Mouse (Mus musculus) T-cell, adult 2 months (primary cell): ENCODE data around the gene Spats2.
A peak's percentile ranks its signal among the peaks of the same experiment; 100 is the strongest.
"Not testable (repeated sequence)": the region's sequence is repeated elsewhere in the genome, so short reads cannot be mapped to it uniquely, and the experiment has no call there.

Experiments used
- DNase-seq: peaks from one replicate; pipeline ENCODE4 v3.0.0; 2022; ENCODE audit warnings: low spot score

The Spats2 gene

DNA sequence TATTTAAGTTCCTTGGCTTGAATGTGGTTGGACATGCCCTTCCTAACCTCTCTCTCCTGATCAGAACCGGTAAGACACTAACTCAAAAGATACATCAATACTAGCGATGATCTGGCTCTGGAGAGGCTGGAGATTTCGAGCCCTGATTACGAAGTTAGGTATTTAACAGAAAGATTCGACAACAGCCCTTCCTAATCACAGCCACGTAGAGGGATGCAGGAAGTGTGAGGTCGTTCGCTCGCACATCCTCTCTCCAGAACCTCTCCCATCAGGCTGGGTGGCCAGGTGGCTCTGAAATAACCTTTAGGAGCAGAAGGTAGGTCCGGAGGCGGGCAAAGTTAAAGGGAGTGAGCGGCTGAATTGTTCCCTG lies at the start of gene Spats2:
Spats2 (plus strand) TSS at position 206 of the 370 bp plus-strand sequence.
- no peak for DNase-seq

GRCm38 (mm10) chr15:99076011-99076410 lies 49.7 kb upstream of the Spats2 start:
- DNase-seq, result not testable (repeated sequence)

DNA sequence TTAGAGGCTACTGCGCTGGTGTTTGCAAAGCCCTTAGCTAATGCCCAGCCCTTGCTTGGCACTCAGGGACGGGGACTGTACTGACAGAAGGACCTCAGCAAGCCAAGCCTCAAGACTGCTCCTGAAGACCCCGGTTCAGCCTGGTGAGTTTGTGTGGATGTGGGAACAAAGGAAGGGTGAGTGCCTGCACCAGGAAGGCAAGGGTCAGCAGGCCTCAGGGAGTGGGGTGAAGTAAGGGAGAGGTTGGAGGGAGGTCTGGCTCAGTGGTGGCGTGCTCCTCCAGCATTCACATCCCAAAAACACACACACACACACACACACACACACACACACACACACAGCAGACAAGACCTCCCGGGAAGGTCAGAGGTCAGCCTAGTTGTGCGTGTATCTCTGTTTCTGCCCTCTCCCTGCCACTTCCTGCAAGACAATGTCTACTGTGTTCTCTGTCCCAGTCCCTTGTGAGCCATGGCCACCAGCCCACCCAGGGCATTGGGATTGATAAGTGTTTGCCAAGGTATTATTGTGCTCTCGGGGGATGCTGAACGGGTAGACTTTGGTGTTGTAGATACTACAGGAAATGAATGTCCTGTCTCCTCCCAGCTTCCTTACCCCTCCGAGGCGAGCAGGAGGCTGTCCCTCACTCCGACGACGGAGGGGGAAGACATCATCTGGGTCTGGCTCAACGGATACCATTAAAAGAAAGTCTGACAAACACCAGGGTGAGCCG lies 47.4 kb upstream of the Spats2 start:
- DNase-seq, result no peak

DNA sequence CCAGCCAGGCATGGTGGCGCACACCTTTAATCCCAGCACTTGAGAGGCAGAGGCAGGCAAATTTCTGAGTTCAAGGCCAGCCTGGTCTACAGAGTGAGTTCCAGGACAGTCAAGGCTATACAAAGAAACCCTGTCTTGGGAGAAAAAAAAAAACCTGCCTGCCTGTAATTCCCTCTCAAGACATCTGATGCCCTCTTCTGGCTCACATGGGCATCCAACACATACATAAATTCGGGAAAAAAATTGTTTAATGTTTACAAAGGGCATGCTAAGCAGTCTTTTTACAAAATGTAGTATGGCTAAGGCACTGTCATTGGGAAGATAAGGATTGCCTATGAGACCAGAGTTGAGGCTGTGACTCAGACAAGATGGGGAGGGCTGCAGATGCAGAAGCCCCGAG lies 45.9 kb upstream of the Spats2 start:
- no peak for DNase-seq

DNA sequence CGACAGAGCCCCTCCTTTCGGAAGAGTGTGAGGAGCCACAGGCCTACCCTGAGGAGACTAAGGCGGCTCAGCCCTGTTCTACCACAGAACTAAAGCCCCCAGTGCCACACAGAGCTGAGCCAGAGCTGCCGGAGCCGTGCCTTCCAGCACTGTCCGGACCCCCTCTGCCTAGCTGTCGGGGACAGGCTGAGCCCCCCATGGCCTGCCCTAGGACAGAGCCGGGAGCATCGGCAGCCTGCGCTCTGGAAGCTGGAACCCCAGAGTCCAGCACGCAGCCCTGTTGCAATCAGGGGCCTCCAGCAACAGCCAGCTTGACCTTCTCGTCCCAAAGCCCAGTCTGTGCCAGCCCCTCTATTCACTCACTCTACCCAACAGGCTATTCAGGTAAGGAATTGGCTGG lies 43.4 kb upstream of the Spats2 start:
- DNase-seq, result no peak

- DNase-seq, result no peak
These were observed 42.9 kb upstream of the Spats2 start for GRCm38 (mm10) chr15:99082840-99083239.

GRCm38 (mm10) chr15:99083258-99083657 lies 42.5 kb upstream of the Spats2 start:
- DNase-seq, result no peak

DNA sequence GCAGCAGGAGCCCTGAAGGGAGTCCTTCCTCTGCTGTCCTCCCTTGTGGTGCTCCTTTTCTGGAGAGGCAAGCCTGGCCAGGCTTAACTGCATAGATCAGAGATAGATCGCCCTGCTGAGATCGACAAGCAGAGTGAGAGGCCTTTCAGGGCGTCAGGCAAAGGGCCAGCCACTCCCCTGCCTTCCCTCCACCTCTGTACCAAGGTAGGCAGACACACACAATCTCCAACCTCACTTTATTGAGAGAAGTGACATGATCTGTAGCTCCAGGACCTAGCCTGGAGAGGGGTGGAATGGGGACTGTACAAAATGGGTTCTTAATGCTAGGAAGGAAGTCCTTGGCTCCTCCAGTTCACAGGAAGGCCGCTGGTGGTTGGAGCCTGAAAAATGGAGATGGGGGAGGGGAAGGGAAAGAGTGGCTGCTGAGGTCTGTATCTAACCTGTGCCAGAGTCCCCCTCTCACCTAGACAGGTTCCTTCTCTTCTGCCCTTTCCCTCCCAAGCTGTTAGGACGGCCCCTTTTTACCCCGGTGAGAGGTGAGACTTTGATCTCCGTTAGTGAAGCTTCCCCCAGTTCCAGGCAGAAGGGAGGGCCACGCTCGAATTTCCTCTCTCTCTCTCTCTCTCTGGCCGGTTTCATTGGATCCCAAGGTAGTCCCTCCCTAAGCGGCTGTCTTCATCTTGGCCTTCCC lies 41.7 kb upstream of the Spats2 start:
- DNase-seq, result no peak

DNA sequence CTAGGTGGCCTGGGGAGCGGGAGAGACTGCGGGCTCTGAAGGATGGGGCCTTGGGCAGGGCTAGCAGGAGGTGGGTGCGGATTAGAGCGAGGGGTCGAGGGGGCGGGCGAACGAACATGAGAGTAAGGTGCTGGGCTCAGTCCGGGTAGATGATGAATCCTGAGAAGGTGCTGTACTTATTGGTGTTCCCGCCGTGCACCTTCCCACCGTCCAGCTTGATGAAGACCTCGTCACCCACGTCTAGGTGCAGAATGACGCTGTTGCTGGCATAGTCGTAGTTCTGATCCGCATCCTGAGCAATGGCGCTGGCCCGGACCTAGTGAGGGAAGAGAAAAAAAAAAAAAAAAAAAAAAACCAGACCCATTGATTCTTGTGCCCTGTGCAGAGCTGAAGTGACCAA lies 41.1 kb upstream of the Spats2 start:
- no peak for DNase-seq

DNA sequence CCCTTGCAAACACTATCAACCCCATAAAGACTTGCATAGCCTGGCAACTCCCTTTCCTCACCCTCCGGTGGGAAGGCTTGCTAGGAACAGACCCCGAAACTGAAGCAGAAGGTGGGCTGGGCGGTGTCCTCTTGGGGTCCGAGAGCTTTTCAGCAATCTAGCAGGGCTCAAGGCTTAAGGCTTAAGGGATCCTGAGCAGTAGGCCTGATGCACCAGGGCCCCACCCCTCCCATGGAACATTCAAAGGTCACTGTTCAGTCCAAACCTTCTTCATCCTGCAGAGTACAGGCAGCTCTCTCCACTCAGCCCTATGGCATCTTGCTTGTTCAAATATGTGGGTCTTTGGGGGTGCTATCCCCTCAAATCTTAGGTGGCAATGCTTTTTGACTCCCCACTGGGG lies 39.7 kb upstream of the Spats2 start:
- no peak for DNase-seq

DNA sequence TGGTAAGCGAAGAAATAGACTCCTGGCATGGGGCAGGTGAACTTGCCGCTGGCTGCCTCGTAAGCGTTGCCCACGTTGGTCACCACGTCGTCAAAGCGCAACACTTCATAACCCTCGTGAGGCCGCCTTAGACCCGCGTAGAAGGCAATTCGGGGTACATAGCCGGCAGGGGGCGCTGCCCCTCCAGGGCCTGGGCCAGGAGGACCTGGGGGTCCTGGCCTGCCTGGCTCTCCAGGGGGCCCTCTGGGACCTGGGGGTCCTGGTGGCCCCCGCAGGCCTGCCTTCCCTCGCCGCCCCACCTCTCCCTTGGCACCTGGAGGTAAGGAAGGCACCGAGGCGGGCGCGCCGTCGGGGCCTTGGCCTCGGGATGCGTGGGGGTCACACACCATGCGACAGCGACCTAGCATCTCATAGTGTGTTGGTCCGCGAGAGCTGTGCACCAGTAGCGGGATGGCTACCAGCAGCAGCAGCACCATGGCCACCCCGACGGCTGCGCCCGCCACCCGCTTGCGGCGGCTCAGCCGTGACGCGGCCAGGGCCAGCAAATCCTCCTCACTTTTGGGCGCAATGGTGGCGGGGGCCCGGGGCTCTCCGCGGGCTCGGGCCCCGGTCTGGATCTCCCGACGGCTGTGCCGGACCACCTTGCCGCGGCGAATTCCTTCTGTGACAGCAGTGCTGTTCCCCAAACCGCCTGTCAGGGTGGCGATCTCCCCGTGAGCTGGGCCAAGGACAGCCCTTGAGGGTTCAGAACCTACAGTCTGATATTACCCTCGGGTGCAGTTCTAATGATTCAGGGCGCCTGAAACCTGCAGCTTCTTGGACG lies 38.3 kb upstream of the Spats2 start, which contains the start of gene C1ql4:
C1ql4 (minus strand) TSS at position 565 of the 823 bp plus-strand sequence.
- DNase-seq, result peak; percentile 37

GRCm38 (mm10) chr15:99088292-99088691 lies 37.4 kb upstream of the Spats2 start:
- peak; percentile 80 for DNase-seq

DNA sequence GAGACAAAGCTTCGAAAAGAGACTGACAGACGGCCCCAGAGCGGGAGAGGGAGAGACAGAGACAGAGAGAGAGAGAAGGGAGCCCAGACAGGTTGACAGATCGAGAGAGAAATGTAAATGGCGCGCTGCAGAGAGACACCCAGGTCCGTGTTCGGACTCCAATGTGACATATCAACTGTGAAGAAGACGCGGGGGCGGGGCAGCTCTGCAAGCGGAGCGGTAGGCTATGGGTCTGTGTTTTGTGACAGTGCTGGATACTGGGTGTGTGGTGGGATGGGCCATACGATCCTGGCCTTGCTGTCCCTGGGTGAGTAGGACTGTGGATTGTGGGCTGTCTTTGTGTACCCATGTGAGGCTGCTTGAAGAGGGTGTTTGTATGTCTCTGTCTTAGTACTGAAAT lies 36.6 kb upstream of the Spats2 start:
- no peak for DNase-seq

DNA sequence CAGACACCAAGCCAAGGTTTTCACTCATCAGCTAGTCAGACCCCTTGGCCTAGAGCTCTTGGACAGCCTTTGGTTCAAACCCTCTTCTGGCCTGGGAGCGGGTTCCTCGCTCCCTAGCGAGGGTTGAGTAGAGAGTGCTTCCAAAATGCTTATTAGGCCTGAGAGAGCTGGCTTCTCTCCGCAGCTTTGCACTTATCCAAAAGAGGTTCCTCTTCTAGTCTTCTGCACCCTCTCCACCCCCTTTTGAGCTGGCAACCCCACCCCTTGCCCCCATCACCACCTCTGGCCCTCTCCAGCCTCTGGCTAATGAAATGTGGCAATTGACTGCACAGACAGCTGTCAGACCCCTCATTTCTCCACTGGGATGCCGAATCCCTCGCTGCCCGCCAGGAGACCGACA lies 32.8 kb upstream of the Spats2 start, which contains the start of gene Dnajc22:
Dnajc22 (plus strand) TSS at position 301 of the 400 bp plus-strand sequence.
- no peak for DNase-seq

DNA sequence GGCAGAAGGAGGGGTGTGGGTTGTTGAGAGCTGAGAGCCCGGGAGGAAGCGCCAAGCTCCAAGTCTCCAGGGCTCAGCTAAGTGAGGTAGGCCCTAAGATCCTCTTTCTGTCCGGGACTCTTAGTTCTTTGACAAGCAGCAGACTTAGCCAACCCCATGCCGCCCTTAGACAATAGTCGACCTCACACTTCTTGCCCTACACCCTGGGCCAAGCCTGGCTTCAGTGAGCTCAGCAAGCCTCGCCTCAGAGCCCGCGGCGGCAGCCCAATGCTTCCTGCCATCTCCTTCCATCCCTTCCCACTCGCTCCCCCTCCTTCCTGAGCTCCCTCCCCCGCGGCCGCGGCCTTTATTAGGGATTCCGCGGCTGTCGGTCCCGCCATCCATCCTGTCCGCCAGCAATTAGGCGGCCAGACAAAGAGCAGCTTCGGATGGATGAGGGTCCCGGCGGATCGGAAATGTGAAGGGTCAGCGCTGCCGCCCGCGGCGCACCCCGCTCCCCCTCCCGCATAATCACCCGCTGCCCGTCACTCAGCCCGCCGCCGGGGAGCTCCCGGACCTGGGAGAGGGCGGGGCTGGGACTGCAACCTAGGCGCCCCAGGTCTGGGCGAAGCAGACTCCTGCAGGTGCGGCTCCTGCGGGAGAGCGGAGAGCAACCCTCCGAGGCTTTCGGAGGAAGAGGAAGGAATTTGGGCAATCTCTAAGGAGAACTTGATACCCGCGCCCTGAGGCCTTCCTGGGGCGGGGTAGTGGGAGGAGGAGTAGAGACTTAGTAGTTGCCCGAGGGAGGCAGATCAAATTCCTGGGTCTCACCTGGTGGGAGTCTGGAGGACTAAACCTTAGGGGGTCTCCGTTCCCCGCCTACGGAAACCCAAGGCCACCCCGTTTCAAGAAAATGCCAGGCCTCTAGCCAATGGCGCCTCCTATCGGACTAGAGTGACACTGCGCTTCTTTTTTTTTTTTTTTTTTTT lies 32.1 kb upstream of the Spats2 start:
- no peak for DNase-seq

DNA sequence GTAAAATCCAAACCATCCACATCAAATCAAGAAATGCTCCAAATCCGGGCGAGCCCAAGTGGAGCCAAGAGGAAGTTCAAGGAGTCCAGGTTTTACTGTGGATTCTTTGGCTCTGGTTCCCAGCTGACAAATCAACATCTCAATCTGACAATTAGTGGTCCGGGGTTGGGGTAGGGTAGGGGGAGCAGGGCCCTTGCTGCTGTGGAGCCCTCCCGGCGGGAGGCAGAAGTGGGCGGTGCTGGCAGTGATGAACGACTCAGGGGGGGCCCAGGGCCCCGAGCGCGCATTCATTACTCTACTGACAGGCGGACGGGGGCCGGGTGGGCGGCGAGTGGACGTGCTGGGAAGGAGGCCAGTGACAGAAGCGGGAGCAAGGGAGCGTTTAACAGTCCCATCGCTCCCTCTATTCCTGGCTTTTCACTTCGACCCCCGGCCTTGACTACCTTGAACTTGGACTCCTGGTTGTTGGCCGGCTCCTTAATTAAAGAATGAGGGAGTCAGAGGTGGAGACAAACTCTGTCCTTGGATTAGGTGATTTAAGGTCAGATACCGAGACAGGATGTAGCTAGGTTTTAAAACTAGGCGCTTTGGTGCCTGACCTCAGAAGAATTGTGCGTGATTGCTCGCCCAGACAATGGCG lies 31.0 kb upstream of the Spats2 start:
- DNase-seq, result no peak

DNA sequence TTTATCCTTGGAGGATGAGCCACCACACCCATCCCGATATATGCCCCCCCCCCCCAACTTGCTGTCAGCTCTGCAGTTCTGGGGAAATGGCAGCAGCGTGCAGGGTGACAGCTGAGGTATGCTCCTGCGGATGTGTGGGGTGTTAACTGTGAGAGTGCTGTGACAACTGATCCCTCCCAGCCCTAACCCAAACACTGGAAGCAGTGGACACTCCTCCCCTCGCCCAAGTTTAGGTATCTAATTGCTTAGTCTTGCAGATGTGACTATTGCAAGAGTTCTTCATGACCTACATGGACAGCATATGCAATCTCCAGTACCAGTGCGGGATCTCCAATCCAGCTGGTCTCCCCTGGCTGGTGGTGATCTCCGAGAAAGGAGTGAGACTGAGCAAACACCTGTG lies 30.4 kb upstream of the Spats2 start:
- no peak for DNase-seq

- no peak for DNase-seq
These were observed 29.5 kb upstream of the Spats2 start for GRCm38 (mm10) chr15:99096061-99096793.

DNA sequence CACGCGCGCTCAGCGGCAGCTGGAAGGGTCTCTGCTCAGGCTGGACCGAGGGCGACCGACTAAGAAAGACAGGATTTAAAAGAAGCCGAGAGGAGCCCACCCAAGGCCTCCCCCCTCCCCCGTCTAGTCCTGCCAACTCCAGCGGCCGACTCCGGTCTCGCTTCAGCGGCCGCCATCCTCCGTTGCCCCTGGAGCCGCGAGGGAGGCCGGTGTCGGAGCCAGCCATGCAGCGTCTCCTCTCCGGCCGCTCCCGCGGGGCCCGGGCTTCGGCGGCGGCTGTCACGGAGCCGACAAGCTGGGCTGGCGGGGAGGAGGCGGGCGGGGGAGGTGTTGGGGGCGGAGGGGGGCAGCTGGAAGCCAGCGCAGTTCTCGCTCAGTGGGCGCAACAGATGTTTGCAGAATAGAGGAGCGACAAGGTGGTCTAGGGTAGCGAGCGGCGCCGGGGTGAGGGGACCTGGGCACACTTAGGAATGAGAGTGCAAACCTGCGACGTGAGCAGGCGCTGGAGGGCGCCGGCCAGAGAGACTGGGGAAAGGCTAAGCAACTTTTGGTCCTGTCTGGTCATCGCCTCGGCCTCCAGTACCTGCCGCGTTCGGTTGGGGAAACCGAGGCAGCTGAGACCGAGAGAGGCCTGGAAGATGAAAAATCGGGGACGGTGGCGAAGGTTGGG lies 28.8 kb upstream of the Spats2 start:
- DNase-seq, result no peak
